Mouse (Mus musculus) spleen, embryonic (tissue): Measurements from ENCODE around the gene Bhlhe23.

Experiments
- CTCF ChIA-PET: fragments of 350-600 bp; sonication (Branson Sonifier 250); formaldehyde crosslinking; loops from one replicate; lab custom pipeline; 2022; lab: Charles Lee

The Bhlhe23 gene

DNA sequence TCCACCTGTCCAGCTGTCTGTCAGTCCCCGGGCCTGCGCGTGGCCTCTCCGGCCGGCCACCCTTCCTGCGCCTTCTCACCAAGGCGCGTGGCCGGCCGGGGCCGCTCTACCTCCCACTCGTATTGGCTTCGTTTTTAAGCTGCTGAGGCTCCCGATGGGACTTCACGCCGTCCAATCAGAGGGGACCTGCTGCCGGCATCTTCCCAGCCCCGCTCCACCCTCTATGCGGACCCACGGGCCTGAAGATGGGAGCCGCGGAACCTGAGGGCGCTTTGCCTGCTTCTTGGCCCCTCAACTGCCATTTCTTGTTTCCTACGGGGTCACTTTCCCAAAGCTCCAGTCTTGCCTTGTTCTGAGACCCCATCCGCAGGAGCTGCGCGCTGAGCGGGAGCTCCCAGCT lies at the start of gene Bhlhe23:
Bhlhe23 (minus strand) TSS at position 108 of the 400 bp plus-strand sequence.
- CTCF ChIA-PET = interaction anchor here (0.6 kb wide), 1 partner anchor 983 kb away, joined by 11 read pairs; no protein-coding TSS in a partner anchor

DNA sequence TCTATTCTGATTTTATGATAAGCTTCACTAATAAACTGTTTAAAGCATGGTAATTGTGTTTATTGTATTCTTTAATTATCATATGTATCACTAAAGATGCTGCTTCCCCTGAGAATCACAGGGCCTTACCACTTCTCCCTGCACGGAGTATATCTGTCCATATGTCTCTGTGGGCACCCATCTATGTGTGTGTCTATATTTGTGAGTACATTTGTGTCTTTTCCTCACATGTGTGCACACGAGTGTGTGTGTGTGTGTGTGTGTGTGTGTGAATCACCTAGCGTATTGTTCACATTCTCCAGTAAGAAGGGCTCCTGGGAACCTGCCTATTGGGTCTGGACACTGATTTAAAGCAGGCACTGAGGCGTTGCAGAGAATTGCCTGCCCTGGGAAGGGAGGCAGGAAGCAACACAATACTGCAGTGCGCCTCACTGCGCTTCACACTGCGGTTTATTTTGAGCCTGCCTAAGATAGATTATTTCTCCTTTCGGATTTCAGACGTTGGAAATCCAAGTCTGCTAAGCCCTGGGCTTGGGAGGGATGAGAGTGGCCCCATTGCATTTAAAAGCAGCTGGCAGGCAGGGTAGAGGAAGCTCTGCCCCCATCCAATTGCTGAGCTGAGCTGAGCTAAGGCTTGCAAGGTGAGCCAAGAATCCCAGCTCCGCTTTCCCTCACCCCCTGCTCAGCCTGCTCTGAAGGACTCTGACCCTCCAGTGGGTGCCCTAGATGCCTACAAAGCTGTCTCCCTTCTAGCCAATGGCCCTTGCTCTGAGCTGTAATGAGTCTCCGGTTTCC lies 48.6 kb upstream of the Bhlhe23 start:
- CTCF ChIA-PET = no interaction called here

DNA sequence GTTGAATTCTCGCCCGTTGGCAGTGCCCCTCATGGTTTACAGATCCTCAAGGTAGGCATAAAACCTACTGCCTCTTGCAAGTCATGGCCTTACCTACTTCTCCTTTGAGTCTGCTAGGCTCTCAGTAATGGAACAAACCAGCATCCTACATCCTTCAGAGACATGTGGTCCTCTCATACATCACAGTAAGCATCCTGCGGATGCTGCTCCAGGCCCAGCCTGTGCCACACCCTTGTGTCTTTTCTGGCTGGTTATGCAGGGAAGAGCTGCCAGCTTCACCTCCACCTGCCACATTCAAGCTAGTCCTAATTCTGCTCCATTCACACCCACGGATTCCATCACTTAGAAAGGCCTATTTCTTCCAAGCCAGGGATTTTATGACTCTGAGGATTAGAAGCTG lies 48.0 kb upstream of the Bhlhe23 start:
- CTCF ChIA-PET = no interaction called here

DNA sequence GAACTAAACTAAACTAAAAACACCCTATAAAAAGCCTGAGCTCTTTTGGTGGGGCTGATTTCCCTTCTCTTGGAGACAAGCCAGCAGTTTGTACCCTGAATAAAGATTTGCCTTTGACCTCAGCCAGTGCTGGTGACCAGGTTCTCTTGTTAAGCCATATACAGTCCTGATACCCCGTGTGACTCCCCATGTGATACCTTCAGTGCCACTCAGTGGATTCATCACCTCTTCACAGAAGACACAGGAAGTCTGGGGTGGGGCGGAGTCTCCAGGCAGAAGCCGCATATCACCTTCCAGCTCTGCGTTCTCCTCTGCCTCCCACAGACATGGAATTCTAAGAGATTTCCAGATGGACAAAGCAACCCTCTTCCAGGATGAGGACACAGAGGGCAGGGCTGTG lies 47.4 kb upstream of the Bhlhe23 start:
- CTCF ChIA-PET = no interaction called here

DNA sequence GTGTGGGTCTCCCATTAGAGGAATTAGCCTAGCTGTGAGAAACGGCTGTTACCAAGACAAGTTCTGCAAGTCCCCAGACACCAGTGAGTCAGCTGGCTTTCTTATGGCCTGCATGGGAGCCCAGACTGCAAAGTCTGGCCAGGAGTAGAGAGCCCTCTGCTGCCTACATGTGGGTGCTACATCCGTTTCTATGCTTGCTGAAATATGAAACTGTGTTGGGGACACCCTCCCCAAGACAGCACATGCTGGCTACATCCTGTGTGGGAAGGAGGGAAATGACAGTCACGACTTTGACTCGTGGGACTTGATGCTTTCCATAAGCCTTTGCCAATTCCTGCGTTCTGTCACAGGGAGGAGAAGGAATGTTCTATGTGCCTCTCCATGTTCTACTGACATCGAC lies 45.8 kb upstream of the Bhlhe23 start:
- CTCF ChIA-PET = no interaction called here

DNA sequence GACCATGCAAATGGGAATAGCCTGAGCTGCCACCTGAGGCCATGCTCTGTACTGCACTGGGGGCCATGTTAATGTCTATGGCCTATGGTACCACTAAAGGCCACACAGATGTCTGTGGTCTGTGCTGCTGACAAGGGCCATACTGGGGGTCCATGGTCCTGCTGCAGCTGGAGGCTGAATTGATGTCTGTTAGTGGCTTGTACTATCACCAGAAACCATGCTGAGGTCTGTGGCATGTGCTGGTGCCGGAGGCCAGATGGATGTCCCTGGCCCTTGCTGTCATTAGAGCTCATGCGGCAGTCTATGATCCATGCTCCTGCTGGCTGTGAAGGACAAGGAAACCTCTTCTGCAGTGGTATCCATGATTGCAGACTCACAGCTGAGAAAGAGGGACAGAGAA lies 42.8 kb upstream of the Bhlhe23 start:
- CTCF ChIA-PET = no interaction called here

DNA sequence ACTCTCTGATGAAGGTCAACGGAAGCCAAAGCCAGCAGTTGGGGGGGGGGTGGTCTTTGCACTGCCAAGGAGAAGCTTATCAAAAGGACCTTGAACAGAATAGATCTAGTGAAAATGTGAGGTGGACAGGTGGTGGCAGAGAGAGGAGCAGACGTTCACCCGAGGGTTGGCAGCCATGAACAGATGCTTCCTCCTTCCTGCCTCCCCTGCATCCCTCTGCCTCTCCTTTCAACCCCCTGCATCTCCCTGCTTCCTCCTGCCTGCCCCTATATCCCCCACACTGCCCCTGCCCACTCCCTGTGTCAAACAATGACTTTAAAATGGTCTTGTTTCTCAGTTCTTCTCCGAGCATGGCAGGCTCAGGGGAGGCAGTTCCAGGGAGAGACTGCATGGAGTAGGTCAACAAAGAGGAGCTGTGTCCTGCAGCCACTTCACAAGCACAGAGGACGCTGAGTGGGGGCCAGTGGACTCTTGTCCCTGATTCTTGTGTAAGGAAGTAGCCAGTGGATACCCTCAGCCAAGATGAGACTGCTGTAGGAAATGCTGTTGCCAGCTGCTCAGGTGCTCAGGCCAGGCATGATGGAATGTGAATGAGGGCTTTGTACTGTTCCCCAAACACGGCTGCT lies 39.9 kb upstream of the Bhlhe23 start:
- CTCF ChIA-PET = no interaction called here

DNA sequence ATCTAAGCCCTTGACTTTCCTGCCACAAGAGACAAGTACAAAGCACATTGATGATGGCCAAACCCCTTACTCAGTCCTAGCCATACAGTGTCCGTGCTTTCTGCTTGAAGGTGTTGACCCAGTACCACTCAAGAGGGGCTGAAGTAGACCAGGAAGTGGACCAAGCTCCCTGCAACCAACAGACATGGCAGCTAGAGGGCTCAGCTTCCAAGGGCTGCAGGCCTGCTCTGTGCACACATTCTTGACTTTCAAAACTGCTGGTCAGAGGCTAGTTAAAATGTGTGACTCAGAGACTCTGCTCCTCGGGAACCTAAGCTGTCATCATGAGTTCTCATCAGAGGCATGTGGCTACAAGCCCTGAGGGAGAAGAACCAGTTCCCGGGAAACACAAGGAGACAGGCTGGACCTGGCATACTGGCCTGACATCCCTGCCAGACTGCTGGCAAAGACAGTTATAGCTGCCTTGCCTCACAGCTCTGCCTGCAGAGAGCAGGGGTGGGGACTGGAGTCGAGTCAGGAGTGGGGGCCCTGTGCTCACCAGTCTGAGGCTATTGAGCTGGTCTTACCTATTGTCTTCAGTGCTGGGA lies 37.4 kb upstream of the Bhlhe23 start:
- CTCF ChIA-PET = no interaction called here

DNA sequence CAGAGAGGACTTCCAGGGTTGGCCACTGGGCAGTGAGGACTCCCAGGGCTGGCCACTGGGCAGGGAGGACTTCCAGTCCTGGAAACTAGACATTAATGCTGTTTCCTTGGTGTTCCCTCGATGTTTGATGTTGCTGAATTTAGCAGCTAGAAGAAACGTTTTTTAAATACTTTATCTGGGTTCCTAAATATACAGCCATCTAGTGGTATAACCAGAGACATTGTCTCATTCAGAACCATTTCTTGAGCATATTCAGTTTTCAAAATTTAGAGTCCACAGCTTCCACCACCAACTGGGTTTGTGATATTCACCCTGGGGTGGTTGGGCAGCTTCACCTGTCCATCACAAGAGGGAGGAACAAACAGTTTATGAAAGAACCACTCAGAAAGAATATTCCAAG lies 34.3 kb upstream of the Bhlhe23 start:
- CTCF ChIA-PET = interaction anchor here (0.6 kb wide), 1 partner anchor 37 kb away, joined by 9 read pairs; no protein-coding TSS in a partner anchor

DNA sequence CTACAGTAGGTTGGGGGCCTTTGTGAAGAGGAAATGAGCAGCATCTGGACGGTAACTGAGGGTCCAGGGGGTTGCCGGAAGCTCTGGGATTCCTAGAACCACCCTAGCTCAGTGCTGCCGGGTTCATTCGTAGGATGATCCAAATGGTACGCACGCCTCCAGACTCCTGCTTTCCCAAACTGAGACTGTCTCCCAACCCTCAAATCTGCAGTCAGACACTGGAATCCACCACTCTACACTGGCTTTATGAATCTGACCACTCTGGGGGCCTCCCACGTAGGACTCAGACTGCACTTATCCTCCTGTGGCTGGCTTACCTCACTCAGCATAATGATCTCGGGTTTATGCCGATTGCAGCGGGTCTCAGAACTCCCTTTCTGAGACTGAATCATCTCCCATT lies 32.8 kb upstream of the Bhlhe23 start:
- CTCF ChIA-PET = no interaction called here

DNA sequence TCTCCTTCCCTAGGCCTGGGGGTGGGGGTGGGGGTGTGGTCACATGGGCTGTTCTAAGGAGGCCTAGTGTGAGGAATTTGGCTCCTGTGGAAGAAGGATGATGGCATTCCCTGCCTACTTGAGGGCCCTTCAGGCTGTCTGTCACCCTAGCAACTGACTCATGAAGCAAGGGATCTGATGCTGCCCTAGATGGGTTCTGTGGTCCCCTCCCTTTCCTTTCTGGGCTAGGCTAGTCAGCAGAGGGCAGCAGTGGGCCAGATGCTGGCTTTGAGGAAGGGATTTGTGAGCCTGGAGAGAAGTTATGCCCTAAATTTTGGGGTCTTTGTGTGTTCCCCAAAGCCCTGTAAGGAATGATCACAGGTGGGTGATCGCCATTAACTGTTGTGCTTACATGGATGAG lies 29.3 kb upstream of the Bhlhe23 start:
- CTCF ChIA-PET = no interaction called here

DNA sequence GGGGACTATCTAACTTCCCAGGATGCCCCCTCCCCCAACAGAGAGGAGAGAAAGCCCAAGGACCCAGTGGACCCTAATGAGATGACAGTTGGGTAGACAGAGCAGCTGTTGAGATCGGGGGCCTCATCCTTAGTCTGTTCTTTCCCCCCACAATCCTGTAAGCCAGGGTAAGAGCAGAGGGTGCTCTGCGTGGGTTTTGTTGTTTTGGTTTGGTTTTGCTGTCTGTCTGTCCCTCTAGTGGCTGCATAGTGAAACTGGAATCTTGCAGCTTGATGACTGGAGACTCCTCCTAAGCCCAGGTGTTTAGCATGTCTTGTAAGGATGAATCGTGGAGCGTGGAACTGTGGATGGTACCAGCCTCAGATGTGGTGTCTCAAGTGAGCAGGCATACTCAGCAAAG lies 19.3 kb upstream of the Bhlhe23 start:
- CTCF ChIA-PET = no interaction called here

DNA sequence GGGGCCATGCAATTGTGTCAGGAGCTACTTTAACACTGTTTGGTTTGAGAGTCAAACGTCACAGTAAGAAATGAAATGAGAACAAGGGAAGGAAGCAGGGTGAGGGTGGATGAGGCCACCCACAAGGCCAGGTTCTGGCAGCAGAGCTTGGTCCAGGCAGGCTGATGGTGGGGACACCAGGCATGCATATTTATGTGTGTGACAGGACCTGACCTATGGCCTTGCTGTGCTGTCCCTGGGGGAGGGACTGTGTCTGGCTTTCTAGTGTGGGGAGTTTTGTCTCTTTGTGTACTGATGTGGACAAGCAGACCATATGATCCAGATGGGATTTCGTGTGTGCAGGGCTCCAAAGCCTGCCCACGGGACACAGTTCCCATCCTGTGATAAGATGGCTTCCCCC lies 18.9 kb upstream of the Bhlhe23 start:
- CTCF ChIA-PET = no interaction called here

DNA sequence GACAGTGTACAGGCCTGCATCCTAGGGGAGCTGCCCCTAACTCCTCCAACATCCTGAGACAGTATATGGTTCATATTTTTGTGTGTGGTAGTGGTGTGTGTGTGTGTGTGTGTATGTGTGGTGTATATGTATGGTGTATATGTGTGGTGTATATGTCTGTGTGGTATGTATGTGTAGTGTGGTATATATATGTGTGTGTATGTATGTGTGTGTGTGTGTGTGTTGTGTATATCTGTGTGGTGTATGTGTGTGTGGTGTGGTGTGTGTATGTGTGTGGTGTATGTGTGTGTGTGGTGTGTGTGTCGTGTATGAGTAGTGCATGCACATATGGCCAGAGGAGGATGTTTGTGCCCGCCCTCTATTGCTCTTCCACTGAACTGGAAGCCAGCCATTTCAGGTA lies 17.7 kb upstream of the Bhlhe23 start:
- CTCF ChIA-PET = no interaction called here

DNA sequence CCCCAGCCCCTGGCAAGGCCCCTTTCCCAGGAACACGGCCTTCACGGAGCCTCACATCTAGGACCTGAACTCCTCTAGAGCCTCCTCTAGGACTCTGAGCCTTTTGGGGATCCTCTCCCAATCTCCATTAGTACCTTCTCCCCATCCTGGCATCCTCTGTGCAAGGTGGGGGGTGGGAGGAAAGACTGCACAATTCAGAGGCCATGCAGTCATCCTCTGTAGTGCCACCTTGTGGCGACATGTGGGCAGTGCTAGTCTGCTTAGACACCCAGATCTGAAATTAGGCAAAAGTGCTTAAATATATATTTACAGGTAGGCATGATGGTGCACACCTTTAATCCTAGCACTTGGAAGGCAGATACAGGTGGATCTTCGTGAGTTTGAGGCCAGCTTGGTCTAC lies 15.0 kb upstream of the Bhlhe23 start:
- CTCF ChIA-PET = no interaction called here

DNA sequence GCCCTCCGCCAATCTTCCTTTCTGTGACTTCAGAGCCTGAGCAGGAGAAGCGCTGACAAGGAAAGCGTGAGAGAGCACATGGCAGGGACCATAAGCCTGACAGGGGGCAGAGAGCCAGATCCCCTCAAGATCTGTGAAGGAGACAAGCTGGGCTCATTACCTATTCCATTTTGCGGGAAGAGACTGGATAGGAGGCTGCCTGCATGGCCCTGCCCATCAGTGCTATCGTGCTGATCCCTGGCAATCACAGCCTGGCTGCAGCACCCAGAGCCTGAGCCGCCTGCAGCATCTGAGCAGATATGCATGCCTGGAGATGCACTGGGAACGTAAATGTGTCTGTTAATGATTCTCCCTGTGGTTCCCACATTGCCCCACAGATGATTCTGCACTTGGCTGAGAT lies 12.1 kb upstream of the Bhlhe23 start:
- CTCF ChIA-PET = interaction anchor here (0.6 kb wide), 1 partner anchor 201 kb away, joined by 4 read pairs; no protein-coding TSS in a partner anchor

DNA sequence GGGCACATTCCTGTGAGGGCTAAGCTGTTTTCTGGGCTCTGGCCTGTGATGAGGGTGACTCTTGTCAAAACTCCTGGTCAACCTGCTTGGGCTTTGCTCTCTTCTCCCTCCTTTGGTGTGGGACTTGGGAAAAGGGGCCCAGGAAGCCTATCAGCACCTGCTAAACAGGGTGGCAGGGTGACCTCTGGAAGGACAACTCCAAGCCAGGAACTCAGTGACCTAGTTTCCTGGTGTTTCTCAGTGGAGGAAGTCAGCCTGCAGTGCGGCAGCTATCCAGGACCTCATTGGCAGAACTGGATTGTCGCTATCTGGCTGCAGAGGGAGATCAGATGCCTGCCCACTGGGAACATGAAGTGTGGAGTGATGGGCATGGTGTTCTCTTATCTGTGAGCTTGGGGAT lies 11.7 kb upstream of the Bhlhe23 start:
- CTCF ChIA-PET = interaction anchor here (0.6 kb wide), 1 partner anchor 201 kb away, joined by 4 read pairs; no protein-coding TSS in a partner anchor

DNA sequence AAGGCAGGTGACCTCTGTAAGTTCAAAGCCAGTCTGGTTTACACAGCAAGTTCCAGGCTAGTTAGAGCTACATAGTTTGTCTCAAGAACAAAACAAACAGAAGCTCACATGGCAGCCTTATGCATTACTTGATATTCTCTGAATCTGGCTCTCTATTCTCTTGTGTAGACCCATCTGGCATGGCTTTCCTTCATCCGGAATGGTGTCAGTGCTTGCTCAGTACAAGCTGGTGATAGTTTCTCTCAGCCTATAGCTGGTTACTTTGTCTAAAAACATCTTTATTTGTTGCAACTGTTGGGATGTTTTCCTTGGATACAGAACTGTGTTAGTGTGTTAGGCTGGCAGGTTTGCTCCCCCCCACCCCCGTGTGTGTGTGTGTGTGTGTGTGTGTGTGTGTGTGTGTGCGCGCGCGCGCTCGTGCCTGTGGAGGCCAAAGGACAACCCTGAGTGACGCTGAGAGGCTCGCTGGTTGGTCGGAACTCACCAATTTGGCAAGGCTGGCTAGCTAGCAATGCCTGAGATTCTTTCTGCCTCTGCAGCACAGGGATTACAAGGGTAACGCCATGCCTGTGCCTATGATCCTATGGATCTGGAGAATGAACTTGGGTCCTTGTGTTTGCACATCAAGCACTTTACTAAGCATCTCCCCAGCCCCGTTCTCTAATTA lies 11.0 kb upstream of the Bhlhe23 start:
- CTCF ChIA-PET = no interaction called here

DNA sequence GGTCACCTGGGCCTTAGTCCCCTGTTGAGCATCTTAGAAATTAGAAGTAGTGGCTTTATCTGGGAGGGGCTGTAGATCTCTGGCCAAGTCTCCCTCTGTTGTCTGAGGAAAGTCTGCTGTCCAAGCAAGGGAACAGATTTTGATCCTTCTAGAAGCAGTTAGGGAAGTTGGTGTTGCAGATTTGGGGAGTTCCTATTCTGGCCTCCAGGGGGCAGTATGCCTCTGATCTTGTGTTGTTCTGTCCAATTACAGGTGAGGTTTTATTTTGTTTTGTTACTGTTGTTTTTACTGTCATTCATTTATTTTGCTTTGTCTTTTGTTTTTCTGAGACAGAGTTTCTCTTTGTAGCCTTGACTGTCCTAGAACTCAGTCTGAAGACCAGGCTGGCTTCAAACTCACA lies 10.0 kb upstream of the Bhlhe23 start:
- CTCF ChIA-PET = no interaction called here

DNA sequence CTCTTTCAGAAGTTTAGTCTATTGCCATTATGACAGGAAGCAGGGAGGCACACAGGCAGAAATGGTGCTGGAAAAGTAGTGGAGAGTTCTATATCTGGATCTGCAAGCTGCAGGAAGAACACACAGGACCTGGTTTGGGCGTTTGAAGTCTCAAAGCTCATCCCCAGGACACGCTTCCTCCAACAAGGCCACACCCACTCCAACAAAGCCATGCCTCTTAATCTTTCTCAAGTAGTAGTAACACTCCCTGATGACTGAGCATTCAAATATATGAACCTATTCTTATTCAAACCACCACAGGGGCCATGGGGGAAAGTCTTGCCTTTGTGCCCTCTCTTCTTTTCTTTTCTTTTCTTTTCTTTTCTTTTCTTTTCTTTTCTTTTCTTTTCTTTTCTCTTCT lies 3.6 kb upstream of the Bhlhe23 start:
- CTCF ChIA-PET = interaction anchor here (0.7 kb wide), 1 partner anchor 13 kb away, joined by 8 read pairs; no protein-coding TSS in a partner anchor

DNA sequence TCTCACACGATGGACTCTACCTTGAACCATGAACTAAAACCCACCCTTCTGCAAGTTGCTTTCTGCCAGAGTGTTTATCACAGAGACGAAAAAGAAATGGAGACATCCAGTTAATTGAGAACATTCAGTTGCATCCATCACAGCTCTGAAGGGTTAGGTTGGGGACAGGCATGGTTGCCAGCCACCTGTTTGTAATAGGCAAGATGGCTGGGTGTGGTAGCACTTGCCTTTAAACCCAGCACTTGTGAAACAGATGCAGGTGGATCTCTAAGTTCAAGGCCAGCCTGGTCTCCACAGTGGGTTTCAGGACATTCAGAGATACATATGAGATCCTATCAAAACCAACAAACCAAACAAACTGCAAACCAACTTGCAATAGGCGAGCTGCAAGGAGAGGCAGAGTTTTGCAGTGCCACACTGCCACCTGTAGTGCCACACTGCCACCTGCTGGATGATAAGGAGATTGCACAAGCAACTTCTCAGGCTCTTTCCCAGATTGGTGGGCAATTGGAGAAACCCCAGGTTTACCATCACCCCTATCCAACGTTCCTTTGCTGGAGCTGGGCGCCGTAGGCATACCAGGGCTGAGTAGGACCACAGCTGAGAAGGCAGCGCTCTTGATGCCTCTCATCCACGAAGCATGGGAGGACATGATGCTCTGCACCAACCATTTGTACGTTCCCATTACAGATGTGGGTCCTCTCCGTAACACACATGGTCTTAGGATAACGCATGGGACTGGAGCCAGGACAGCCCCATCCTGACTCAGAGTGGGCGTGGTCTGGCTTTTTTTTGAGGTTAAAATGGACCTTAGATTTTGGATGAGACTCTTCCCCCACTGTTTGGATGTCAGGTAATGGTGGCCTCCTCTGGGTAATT lies 2.8 kb upstream of the Bhlhe23 start:
- CTCF ChIA-PET = interaction anchor here (0.7 to 0.9 kb wide), 2 partner anchors 212 to 505 kb away, joined by 3 to 5 read pairs; no protein-coding TSS in a partner anchor
